Mouse (Mus musculus) liver, embryonic 16.5 days (tissue): ENCODE results near the gene Tmem63a. TPM values are rescaled to one million over a fixed set of nuclear protein-coding genes. Genes with fewer than 3 reads are reported as not detected.
"Not testable (repeated sequence)": the region's sequence is repeated elsewhere in the genome, so short reads cannot be mapped to it uniquely, and the experiment has no call there.

ENCODE experiments used
- ATAC-seq: fragments of 200-750 bp; cut with Nextera tagmentation; 2 replicates; pipeline ENCODE4 v1.8.0; 2017; ENCODE audit warnings: low read depth, mild to moderate bottlenecking, moderate number of reproducible peaks, moderate library complexity
- H3K27ac ChIP-seq: fragments of 300-500 bp; sonication (generic); 2 replicates; pipeline ENCODE4 v1.5.1; 2014; ENCODE audit warnings: mild to moderate bottlenecking, low read length
- H3K27me3 ChIP-seq: fragments of 300-500 bp; sonication (generic); 2 replicates; pipeline ENCODE4 v1.6.1; 2014; ENCODE audit warnings: low read depth, low read length, mixed read lengths; ENCODE audit not compliant: control insufficient read depth, insufficient read depth
- H3K36me3 ChIP-seq: fragments of 300-500 bp; sonication (generic); 2 replicates; pipeline ENCODE4 v1.6.1; 2014; ENCODE audit warnings: mild to moderate bottlenecking; ENCODE audit not compliant: control insufficient read depth, insufficient read depth
- H3K4me1 ChIP-seq: fragments of 300-500 bp; sonication (generic); 2 replicates; pipeline ENCODE4 v1.6.1; 2014; ENCODE audit warnings: low read depth, low read length, mixed read lengths; ENCODE audit not compliant: control insufficient read depth
- H3K4me2 ChIP-seq: fragments of 300-500 bp; sonication (generic); 2 replicates; pipeline ENCODE4 v1.6.1; 2014; ENCODE audit warnings: low read depth, low read length, mixed read lengths
- H3K4me3 ChIP-seq: fragments of 300-500 bp; sonication (generic); 2 replicates; pipeline ENCODE4 v1.5.1; 2014; ENCODE audit warnings: low read depth, mild to moderate bottlenecking, low read length
- H3K9ac ChIP-seq: fragments of 300-500 bp; sonication (generic); 2 replicates; pipeline ENCODE4 v1.6.1; 2014; ENCODE audit warnings: low read depth, low read length
- H3K9me3 ChIP-seq: fragments of 300-500 bp; sonication (generic); replicated peaks from 2 replicates; pipeline ENCODE4 v1.6.1; 2016; ENCODE audit warnings: low read length; ENCODE audit not compliant: control insufficient read depth
- WGBS: fragments of 180-500 bp; shearing (Covaris S2); extraction: QIAGEN DNeasy Blood & Tissue Kit; methylation state at CpG from one replicate; pipeline ENCODE4 v1.1.7; 2014; ENCODE audit not compliant: insufficient replicate concordance; 5-methylcytosine and 5-hydroxymethylcytosine counted together
- polyA plus RNA-seq: library from polyadenylated mRNA; unstranded; fragments of >200 nt; fragmentation: Nextera tagmentation; extraction: Ambion mirVana; gene quantifications from 2 replicates; pipeline ENCODE4 v1.2.1, GENCODE M21; 2015

Tmem63a gene
- polyA plus RNA-seq, 1 experiment from 2014 or later = 10.9 TPM

DNA sequence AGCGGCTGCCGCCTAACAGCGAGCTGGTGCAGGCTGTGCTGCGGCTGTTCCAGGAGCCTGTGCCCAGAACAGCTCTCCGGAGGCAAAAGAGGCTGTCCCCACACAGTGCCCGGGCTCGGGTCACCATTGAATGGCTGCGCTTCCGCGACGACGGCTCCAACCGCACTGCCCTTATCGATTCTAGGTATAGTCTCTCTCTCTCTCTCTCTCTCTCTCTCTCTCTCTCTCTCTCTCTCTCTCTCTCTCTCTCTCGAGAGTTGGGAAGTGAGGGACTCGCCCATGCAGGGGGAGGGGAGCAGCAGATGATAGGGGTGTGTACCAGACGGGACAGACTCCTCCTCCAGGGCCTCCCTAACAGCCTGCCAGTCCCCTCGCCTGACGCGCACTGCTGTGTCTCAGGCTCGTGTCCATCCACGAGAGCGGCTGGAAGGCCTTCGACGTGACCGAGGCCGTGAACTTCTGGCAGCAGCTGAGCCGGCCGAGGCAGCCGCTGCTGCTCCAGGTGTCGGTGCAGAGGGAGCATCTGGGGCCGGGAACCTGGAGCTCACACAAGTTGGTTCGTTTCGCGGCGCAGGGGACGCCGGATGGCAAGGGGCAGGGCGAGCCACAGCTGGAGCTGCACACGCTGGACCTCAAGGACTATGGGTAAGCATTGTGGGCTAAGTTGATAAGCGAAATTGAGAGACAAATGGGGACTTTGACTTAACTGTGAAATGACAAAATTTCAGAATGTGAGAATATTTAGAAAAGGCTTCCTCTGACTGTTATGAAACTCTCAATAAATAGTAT lies 5.3 kb upstream of the Tmem63a start:
- Histone ChIP-seq H3K4me3 (peak overlapping the region; percentile 62), H3K4me1 (peaks cover 32% of the 10 kb centered on the region), H3K27me3 (peaks cover 18% of the 10 kb centered on the region), H3K4me2 (peak overlapping the region; percentile 79), H3K9ac (peak overlapping the region; percentile 56), H3K27ac (peak overlapping the region; percentile 58)
- WGBS = 1% methylated on average over 32 of the region's 41 CpGs
- not testable (repeated sequence) for H3K9me3 ChIP-seq, H3K36me3 ChIP-seq
- ATAC-seq = peak; percentile 96

DNA sequence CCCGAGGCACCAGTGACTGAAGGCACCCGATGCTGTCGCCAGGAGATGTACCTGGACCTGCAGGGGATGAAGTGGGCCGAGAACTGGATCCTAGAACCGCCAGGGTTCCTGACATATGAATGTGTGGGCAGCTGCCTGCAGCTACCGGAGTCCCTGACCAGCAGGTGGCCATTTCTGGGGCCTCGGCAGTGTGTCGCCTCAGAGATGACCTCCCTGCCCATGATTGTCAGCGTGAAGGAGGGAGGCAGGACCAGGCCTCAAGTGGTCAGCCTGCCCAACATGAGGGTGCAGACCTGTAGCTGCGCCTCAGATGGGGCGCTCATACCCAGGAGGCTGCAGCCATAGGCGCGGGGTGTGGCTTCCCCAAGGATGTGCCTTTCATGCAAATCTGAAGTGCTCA lies 4.5 kb upstream of the Tmem63a start:
- not testable (repeated sequence) for H3K36me3 ChIP-seq, H3K9me3 ChIP-seq, ATAC-seq, H3K27ac ChIP-seq
- H3K4me3 ChIP-seq = peak overlapping the region; percentile 22; the same call in 1 of the 2 replicates
- peak overlapping the region; percentile 79 for H3K4me2 ChIP-seq
- WGBS = 64% methylated on average over 13 of the region's 13 CpGs
- peaks cover 36% of the 10 kb centered on the region for H3K4me1 ChIP-seq
- peak overlapping the region; percentile 31; the same call in 1 of the 2 replicates for H3K9ac ChIP-seq
- H3K27me3 ChIP-seq = peaks cover 18% of the 10 kb centered on the region

DNA sequence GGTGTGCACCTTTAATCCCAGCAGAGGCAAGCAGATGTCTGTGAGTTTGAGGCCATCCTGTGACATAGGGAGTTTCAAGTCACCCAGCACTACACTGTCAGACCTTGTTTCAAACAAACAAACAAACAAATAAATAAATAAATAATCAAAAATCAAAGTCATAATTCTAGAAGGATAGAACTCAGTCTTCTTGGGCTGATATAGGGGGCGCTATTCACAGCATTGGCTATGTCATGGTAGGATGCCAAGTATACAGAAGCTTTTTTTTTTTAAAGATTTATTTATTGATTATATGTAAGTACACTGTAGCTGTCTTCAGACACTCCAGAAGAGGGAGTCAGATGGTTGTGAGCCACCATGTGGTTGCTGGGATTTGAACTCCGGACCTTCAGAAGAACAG lies 3.4 kb upstream of the Tmem63a start:
- ATAC-seq, H3K4me3 ChIP-seq, H3K9ac ChIP-seq, H3K27ac ChIP-seq, H3K36me3 ChIP-seq, H3K9me3 ChIP-seq, H3K4me2 ChIP-seq: not testable (repeated sequence)
- WGBS = 79% methylated on average over 2 of the region's 2 CpGs
- Histone ChIP-seq H3K27me3 (peaks cover 14% of the 10 kb centered on the region), H3K4me1 (peaks cover 48% of the 10 kb centered on the region)

DNA sequence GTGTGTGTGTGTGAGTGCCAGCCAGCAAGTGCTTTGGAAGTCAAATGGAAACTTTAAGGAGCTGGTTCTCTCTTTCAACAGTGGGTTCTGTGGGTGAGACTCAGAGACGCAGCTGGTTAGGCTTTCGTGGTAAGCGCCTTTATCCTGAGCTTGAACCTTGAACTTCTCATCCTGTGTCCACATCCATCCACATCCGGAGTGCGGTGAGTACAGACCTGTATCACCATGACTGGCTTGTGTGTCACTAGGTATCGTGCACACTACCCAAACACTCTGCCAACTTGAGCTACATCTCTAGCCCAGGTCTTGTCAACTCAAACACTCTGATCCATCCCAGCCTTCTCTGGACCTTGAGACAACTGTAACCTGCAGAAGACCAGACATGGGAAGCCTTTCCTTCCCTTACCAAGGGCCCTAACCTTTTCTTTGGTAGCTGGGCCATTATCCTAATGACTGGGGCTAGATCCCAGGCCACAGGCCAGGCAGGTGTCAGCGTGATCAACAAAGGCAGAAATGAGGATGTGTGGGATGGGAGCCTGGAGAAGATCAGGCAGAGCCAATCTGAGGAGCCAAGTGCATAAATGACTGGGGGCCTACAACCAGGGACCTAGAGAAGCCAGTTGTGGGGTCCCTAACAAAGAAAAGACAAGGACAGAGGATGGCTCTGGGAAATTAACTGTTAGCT lies 1.2 kb upstream of the Tmem63a start:
- Histone ChIP-seq H3K9me3 (no peaks in the 10 kb centered on the region), H3K4me2 (peak overlapping the region; percentile 97), H3K4me3 (no peak overlapping the region), H3K27ac (peak overlapping the region; percentile 83; the same call in 1 of the 2 replicates), H3K9ac (peak overlapping the region; percentile 87), H3K27me3 (peaks cover 2% of the 10 kb centered on the region), H3K4me1 (peaks cover 66% of the 10 kb centered on the region), H3K36me3 (no peaks in the 10 kb centered on the region)
- WGBS = 65% methylated on average over 7 of the region's 7 CpGs
- ATAC-seq = no peak

DNA sequence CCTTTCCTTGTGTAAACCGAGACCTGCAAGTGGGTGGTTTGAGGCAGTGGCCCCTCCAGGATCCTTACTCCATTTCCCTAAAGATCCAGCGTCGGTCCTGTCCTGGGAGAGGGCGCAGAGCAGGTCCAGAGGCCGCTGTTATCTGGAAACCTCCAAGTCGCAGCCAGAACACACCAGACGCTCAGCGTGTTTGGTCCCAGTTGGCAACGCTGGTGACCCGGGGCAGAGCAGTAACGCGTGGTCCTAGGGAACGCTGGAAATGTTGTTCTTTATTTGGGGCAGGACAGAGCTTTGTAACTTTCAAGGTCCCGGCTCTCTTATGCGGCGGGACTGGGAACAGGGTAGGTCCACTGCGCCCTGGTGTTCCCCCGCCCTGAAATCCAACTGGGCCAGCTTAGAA lies 418 bp upstream of the Tmem63a start:
- peaks cover 68% of the 10 kb centered on the region for H3K4me1 ChIP-seq

DNA sequence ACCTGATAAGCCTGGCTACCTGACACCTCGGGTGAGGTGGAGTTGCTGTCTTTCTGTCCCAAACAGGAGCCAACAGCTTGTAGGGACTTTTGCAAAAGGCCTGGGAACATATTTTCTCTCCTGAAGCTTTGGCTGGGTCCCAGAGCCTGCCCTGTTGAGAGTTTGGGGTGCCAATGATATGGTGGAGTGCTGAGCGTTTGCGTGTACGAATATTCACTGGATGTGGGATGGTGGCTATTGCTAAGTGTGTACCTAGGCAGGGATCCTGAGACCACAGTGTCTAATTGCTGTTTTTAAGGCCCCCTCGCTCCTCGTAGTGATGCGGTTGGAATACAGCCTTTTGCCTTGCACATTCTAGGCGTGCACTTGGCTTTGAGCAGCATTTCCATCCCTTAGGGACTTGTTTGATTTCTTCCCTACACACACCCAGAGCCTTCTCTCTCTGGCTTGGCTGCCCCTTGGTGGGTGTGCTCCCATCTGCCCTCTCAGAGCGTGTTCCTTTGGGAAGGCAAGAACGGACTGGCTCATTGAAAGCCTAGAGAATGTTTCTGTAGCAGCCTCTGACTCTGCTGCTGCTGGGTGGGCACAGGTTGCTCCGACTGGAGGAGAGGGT lies 994 bp downstream of the Tmem63a start:
- 55% methylated on average over 11 of the region's 11 CpGs for WGBS
- peak overlapping the region; percentile 83 for H3K27ac ChIP-seq
- peaks cover 4% of the 10 kb centered on the region; the same call in 1 of the 2 replicates for H3K36me3 ChIP-seq
- H3K4me2 ChIP-seq = peak overlapping the region; percentile 97
- peak overlapping the region; percentile 88 for H3K4me3 ChIP-seq
- peak overlapping the region; percentile 87 for H3K9ac ChIP-seq
- no peaks in the 10 kb centered on the region for H3K27me3 ChIP-seq
- peaks cover 63% of the 10 kb centered on the region for H3K4me1 ChIP-seq
- H3K9me3 ChIP-seq = no peaks in the 10 kb centered on the region
- ATAC-seq = no peak

More for the DNA sequence above, 418 bp upstream of the Tmem63a start:
- Histone ChIP-seq H3K4me2 (peak overlapping the region; percentile 97), H3K4me3 (peak overlapping the region; percentile 88), H3K27ac (peak overlapping the region; percentile 83), H3K27me3 (no peaks in the 10 kb centered on the region), H3K9me3 (no peaks in the 10 kb centered on the region), H3K36me3 (peaks cover 2% of the 10 kb centered on the region; the same call in 1 of the 2 replicates), H3K9ac (peak overlapping the region; percentile 87)
- ATAC-seq = peak; percentile 5; the same call in 1 of the 2 replicates
- 5% methylated on average over 18 of the region's 18 CpGs for WGBS

DNA sequence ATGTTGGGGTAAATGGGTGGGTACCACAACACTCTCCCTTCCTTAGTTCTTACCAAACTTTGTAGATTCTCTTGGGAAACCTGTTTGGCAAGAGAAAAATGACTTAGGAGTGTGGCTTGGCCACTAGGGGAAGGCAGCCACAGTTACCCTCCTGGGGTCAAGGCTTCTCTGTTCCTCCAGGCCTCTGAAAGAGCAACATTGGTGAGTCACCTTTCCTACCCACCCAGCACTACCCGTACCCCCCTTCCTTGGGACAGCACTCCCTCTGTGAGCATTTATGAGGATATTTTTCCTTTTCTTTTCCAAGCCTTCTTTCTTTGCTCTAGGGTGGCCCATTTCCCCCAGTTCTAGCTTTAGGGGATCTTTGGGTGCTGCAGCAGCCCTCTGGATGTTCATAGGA lies 1.8 kb downstream of the Tmem63a start:
- Histone ChIP-seq H3K9ac (no peak overlapping the region), H3K36me3 (peaks cover 4% of the 10 kb centered on the region; the same call in 1 of the 2 replicates), H3K4me1 (peaks cover 63% of the 10 kb centered on the region), H3K27ac (peak overlapping the region; percentile 69), H3K27me3 (no peaks in the 10 kb centered on the region), H3K4me2 (peak overlapping the region; percentile 97; the same call in 1 of the 2 replicates), H3K4me3 (no peak overlapping the region; the same call in 1 of the 2 replicates), H3K9me3 (no peaks in the 10 kb centered on the region)
- WGBS = 46% methylated on average over 1 of the region's 1 CpGs
- ATAC-seq = no peak

DNA sequence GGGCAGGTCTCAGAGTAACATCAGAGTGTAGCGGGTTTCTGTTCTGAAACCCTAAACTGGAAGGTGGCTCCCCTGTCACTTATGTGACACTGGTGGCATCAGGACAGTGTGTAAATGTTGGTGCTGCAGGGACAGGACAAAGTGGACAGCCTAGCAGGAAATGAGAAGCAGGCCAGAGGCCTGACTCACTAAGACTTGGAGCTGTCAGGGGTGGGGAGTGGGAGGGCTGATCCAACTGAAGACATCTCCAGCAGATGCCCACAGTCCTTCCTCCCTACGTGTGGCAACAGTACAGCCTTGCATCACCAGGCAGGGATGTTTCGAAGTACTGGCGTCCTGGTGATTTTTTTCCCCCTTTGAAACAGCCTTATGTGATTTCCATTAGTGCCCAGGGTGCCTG lies 2.4 kb downstream of the Tmem63a start:
- Histone ChIP-seq H3K4me1 (peaks cover 63% of the 10 kb centered on the region), H3K9ac (no peak overlapping the region; the same call in 1 of the 2 replicates), H3K4me3 (no peak overlapping the region), H3K27ac (peak overlapping the region; percentile 74), H3K4me2 (no peak overlapping the region), H3K9me3 (no peaks in the 10 kb centered on the region), H3K27me3 (no peaks in the 10 kb centered on the region), H3K36me3 (peaks cover 5% of the 10 kb centered on the region; the same call in 1 of the 2 replicates)
- ATAC-seq = no peak
- WGBS = 48% methylated on average over 4 of the region's 4 CpGs
